Comparison of ENCODE assay signal across 8 mouse cellular contexts in genomic region chr2:32712586-32712933, GRCm38 (mm10). TPM values are rescaled to one million over a fixed set of nuclear protein-coding genes. Genes with fewer than 3 reads are reported as not detected.
DNase-seq lines count a peak whose midpoint lies in the region; ATAC-seq and TF ChIP-seq lines count a peak whose summit lies in the region.

No protein-coding gene starts in this region.

- ATAC-seq in Patski = peak; percentile 61
- peak; percentile 91 for ATAC-seq in hindbrain, embryonic 11.5 days (ENCODE audit: low FRiP score)

- in situ Hi-C loops in Patski (cut with MboI; ENCODE audit: low pct_unique_long_range_greater_than_20kb) = loop anchor here (5.0 kb wide), 2 partner anchors 45 to 140 kb away; partner anchors contain the start of gene Tor2a

- no peak for DNase-seq in Patski (ENCODE audit: low read depth, low spot score)
- DNase-seq in cerebellum, adult 9-10 months = peak; percentile 95
- peak; percentile 84 to 91 for DNase-seq in frontal cortex, adult 2 months (ENCODE audit: extremely low spot score in 1 of 2, low spot score in 1 of 2)
- peak; percentile 97 for DNase-seq in hindbrain, embryonic 11.5 days (ENCODE audit: low spot score)
- peak; percentile 94 for DNase-seq in layer of hippocampus, postnatal 14 days (ENCODE audit: low spot score in 2 of 2)
- peak; percentile 97 for DNase-seq in lung, postnatal 4 days
- peak; percentile 95 for DNase-seq in right cerebral cortex, adult 18-20 months
- peak; percentile 95 for DNase-seq in urinary bladder, postnatal 25 days (ENCODE audit: low spot score)

- H3K27ac ChIP-seq in hindbrain, embryonic 11.5 days (ENCODE audit: low read depth, low read length) = peak overlapping the region; percentile 99

- CTCF ChIA-PET in Patski (lab: Charles Lee) = interaction anchor here (1.0 kb wide), 1 partner anchor 38 kb away, joined by 4 read pairs; no protein-coding TSS in a partner anchor

- H3K4me1 ChIP-seq in hindbrain, embryonic 11.5 days (replicated peaks; ENCODE audit: control insufficient read depth, insufficient read depth, low read length) = peaks cover 5% of the 10 kb centered on the region; the same call in 1 of the 2 replicates

- peak overlapping the region; percentile 91 for H3K9ac ChIP-seq in hindbrain, embryonic 11.5 days (ENCODE audit: low read depth, low read length)

- no peaks in the 10 kb centered on the region for H3K9me3 ChIP-seq in hindbrain, embryonic 11.5 days (ENCODE audit: control insufficient read depth, low read length)

- POLR2A ChIA-PET in Patski (lab: Charles Lee) = interaction anchor here (1.0 to 1.3 kb wide), 3 partner anchors 9 to 129 kb away, joined by 3 to 4 read pairs (median 4); partner anchors contain the start of gene Tor2a

- H3K27me3 ChIP-seq in Patski = no peaks in the 10 kb centered on the region
- no peaks in the 10 kb centered on the region for H3K27me3 ChIP-seq in hindbrain, embryonic 11.5 days (ENCODE audit: control insufficient read depth, insufficient read depth, low read length)

- TF ChIP-seq CTCF in Patski (IDR thresholded peaks at IDR 0.05) = no peak

- under 1% methylated on average over 26 of the region's 44 CpGs for WGBS in hindbrain, embryonic 11.5 days

- H3K4me3 ChIP-seq in hindbrain, embryonic 11.5 days (ENCODE audit: low read depth, low read length) = peak overlapping the region; percentile 93

- H3K4me2 ChIP-seq in hindbrain, embryonic 11.5 days (replicated peaks; ENCODE audit: low read depth, low read length) = peak overlapping the region; percentile 90

- peaks cover 7% of the 10 kb centered on the region for H3K36me3 ChIP-seq in hindbrain, embryonic 11.5 days (ENCODE audit: control insufficient read depth, insufficient read depth, low read length)

RNA-seq across cellular contexts. Expression of gene Cdk9, which starts 0.3 kb away (rescaled TPM):
- 93.3 TPM for polyA plus RNA-seq in Patski (2021)
- polyA plus RNA-seq in frontal cortex, adult 2 months (2012; rRNA removed) = 250 and 268 TPM in 2 replicates
- 77.3 and 79.9 TPM in 2 replicates for polyA plus RNA-seq in hindbrain, embryonic 11.5 days (2014; fragmentation: Nextera tagmentation; extraction: Ambion mirVana)
- total RNA-seq in layer of hippocampus, postnatal 14 days (2021) = 10 to 100 TPM; 88.8 to 91.1 TPM

RNA-seq across cellular contexts. Expression of gene Sh2d3c, which starts 8.3 kb away (rescaled TPM):
- polyA plus RNA-seq in Patski (2021) = 3.6 TPM
- polyA plus RNA-seq in frontal cortex, adult 2 months (2012; rRNA removed) = 28.1 and 28.6 TPM in 2 replicates
- 25.9 and 27.6 TPM in 2 replicates for polyA plus RNA-seq in hindbrain, embryonic 11.5 days (2014; fragmentation: Nextera tagmentation; extraction: Ambion mirVana)
- 10 to 100 TPM; 31.4 to 33.2 TPM for total RNA-seq in layer of hippocampus, postnatal 14 days (2021)

RNA-seq across cellular contexts. Expression of gene Fpgs, which starts 8.6 kb away (rescaled TPM):
- 28.9 TPM for polyA plus RNA-seq in Patski (2021)
- polyA plus RNA-seq in frontal cortex, adult 2 months (2012; rRNA removed) = 16.8 and 24.8 TPM in 2 replicates
- 11.2 and 13.6 TPM in 2 replicates for polyA plus RNA-seq in hindbrain, embryonic 11.5 days (2014; fragmentation: Nextera tagmentation; extraction: Ambion mirVana)
- total RNA-seq in layer of hippocampus, postnatal 14 days (2021) = 10 to 100 TPM; 11.6 to 13.0 TPM

RNA-seq across cellular contexts. Expression of gene 6330409D20Rik, which starts 28.3 kb away (rescaled TPM):
- not detected for polyA plus RNA-seq in Patski (2021)
- 3.2 and 3.5 TPM in 2 replicates for polyA plus RNA-seq in frontal cortex, adult 2 months (2012; rRNA removed)
- polyA plus RNA-seq in hindbrain, embryonic 11.5 days (2014; fragmentation: Nextera tagmentation; extraction: Ambion mirVana) = 2.3 and 3.0 TPM in 2 replicates
- 1 to 10 TPM; 2.8 to 2.9 TPM for total RNA-seq in layer of hippocampus, postnatal 14 days (2021)

RNA-seq across cellular contexts. Expression of gene Tor2a, which starts 44.5 kb away (rescaled TPM):
- 66.0 TPM for polyA plus RNA-seq in Patski (2021)
- 60.0 and 69.0 TPM in 2 replicates for polyA plus RNA-seq in frontal cortex, adult 2 months (2012; rRNA removed)
- 53.1 and 53.5 TPM in 2 replicates for polyA plus RNA-seq in hindbrain, embryonic 11.5 days (2014; fragmentation: Nextera tagmentation; extraction: Ambion mirVana)
- total RNA-seq in layer of hippocampus, postnatal 14 days (2021) = 10 to 100 TPM; 29.7 to 31.2 TPM
